Mouse (Mus musculus): ENCODE data around the gene Wapl. TPM values are rescaled to one million over a fixed set of nuclear protein-coding genes. Genes with fewer than 3 reads are reported as not detected.
A peak's percentile ranks its signal among the peaks of the same experiment; 100 is the strongest.

Wapl gene
- total RNA-seq, 1 experiment, result 82.9 TPM

DNA sequence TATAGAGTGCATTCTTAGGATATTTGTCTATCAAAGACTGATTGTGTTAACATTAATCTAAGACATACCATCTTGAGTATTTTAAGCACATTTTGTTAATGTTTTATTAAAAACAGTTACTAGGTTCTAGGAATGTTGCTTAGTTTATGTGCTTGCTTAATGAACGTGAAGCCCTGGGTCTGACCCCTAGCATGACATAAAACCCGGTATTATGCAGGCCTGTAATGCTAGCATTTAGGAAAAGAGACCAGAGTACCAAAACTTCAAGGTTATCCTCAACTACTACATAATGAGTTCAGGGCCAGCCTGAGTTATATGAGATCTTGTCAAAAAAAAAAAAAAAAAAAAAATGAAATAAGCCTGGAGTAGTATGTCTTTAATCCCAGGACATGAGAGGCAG, 54.0 kb downstream of the Wapl start:
- H3K36me3 ChIP-seq (ENCODE audit: control insufficient read depth, insufficient read depth, low read length, poor library complexity, severe bottlenecking), result peaks cover 2% of the 10 kb centered on the region; the same call in 1 of the 2 replicates
- in situ Hi-C loops (cut with MboI; ENCODE audit: low sequenced_read_pairs in 2 of 2, unreplicated experiment in 2 of 2), result loop anchor here in 1 of 2 experiments (25.0 kb wide), 1 partner anchor 390 kb away; no protein-coding TSS in a partner anchor
- TF ChIP-seq HCFC1 (IDR thresholded peaks at IDR 0.05; ENCODE audit: borderline replicate concordance, insufficient read depth, low read length) (no peak), MAFK (IDR thresholded peaks at IDR 0.05; ENCODE audit: insufficient read depth, low read depth, low read length) (no peak), ZNF384 (IDR thresholded peaks at IDR 0.05; ENCODE audit: low read depth, low read length) (no peak), ZC3H11A (IDR thresholded peaks at IDR 0.05; ENCODE audit: borderline replicate concordance, low read depth, low read length) (no peak), CHD2 (IDR thresholded peaks at IDR 0.05; ENCODE audit: low read depth, low read length) (no peak)

GRCm38 (mm10) chr14:34735405-34735804, 61.7 kb downstream of the Wapl start:
- no peak for DNase-seq (ENCODE audit: low read depth, low spot score)
- Histone ChIP-seq H3K4me1 (ENCODE audit: control insufficient read depth in 2 of 2, insufficient read depth in 2 of 2, low read length in 2 of 2, poor library complexity in 1 of 2) (no peaks in the 10 kb centered on the region), H3K36me3 (ENCODE audit: control insufficient read depth, insufficient read depth, low read length, poor library complexity, severe bottlenecking) (peaks cover 7% of the 10 kb centered on the region), H3K4me3 (ENCODE audit: insufficient read depth in 1 of 2, low read depth in 1 of 2, low read length in 2 of 2, poor library complexity in 1 of 2, severe bottlenecking in 1 of 2) (no peak overlapping the region), H3K27ac (ENCODE audit: insufficient read depth, low read depth, low read length, poor library complexity, severe bottlenecking) (no peak overlapping the region), H3K9me3 (ENCODE audit: control insufficient read depth, insufficient read depth, low read depth, low read length) (no peaks in the 10 kb centered on the region), H3K9ac (ENCODE audit: insufficient read depth, low read depth, low read length, poor library complexity, severe bottlenecking) (no peak overlapping the region)
- TF ChIP-seq HCFC1 (IDR thresholded peaks at IDR 0.05; ENCODE audit: borderline replicate concordance, insufficient read depth, low read length) (no peak), ZNF384 (IDR thresholded peaks at IDR 0.05; ENCODE audit: low read depth, low read length) (no peak), CHD2 (IDR thresholded peaks at IDR 0.05; ENCODE audit: low read depth, low read length) (no peak), MAFK (IDR thresholded peaks at IDR 0.05; ENCODE audit: insufficient read depth, low read depth, low read length) (peak; percentile 75), ZC3H11A (IDR thresholded peaks at IDR 0.05; ENCODE audit: borderline replicate concordance, low read depth, low read length) (no peak)
- in situ Hi-C loops (cut with MboI; ENCODE audit: low sequenced_read_pairs in 2 of 2, unreplicated experiment in 2 of 2), result loop anchor here in 1 of 2 experiments (25.0 kb wide), 1 partner anchor 398 kb away; no protein-coding TSS in a partner anchor

More for the DNA sequence above, 54.0 kb downstream of the Wapl start:
- DNase-seq (ENCODE audit: low read depth, low spot score), result no peak
- Histone ChIP-seq H3K4me3 (ENCODE audit: insufficient read depth in 1 of 2, low read depth in 1 of 2, low read length in 2 of 2, poor library complexity in 1 of 2, severe bottlenecking in 1 of 2) (no peak overlapping the region), H3K27ac (ENCODE audit: insufficient read depth, low read depth, low read length, poor library complexity, severe bottlenecking) (no peak overlapping the region), H3K9ac (ENCODE audit: insufficient read depth, low read depth, low read length, poor library complexity, severe bottlenecking) (no peak overlapping the region), H3K4me1 (ENCODE audit: control insufficient read depth in 2 of 2, insufficient read depth in 2 of 2, low read length in 2 of 2, poor library complexity in 1 of 2) (no peaks in the 10 kb centered on the region), H3K9me3 (ENCODE audit: control insufficient read depth, insufficient read depth, low read depth, low read length) (no peaks in the 10 kb centered on the region)

GRCm38 (mm10) chr14:34745401-34745800, 71.7 kb downstream of the Wapl start:
- peaks cover 5% of the 10 kb centered on the region; the same call in 1 of the 2 replicates for H3K36me3 ChIP-seq (ENCODE audit: control insufficient read depth, insufficient read depth, low read length, poor library complexity, severe bottlenecking)
- in situ Hi-C loops (cut with MboI; ENCODE audit: low sequenced_read_pairs in 2 of 2, unreplicated experiment in 2 of 2), result loop anchor here in 1 of 2 experiments (10.0 to 25.0 kb wide), 2 partner anchors 61 to 408 kb away; no protein-coding TSS in a partner anchor
- DNase-seq (ENCODE audit: low read depth, low spot score), result no peak

GRCm38 (mm10) chr14:34755731-34756130, 82.0 kb downstream of the Wapl start:
- Histone ChIP-seq H3K9ac (ENCODE audit: insufficient read depth, low read depth, low read length, poor library complexity, severe bottlenecking) (no peak overlapping the region), H3K27ac (ENCODE audit: insufficient read depth, low read depth, low read length, poor library complexity, severe bottlenecking) (no peak overlapping the region), H3K36me3 (ENCODE audit: control insufficient read depth, insufficient read depth, low read length, poor library complexity, severe bottlenecking) (peaks cover 3% of the 10 kb centered on the region; the same call in 1 of the 2 replicates), H3K4me1 (ENCODE audit: control insufficient read depth in 2 of 2, insufficient read depth in 2 of 2, low read length in 2 of 2, poor library complexity in 1 of 2) (no peaks in the 10 kb centered on the region), H3K9me3 (ENCODE audit: control insufficient read depth, insufficient read depth, low read depth, low read length) (no peaks in the 10 kb centered on the region), H3K4me3 (ENCODE audit: insufficient read depth in 1 of 2, low read depth in 1 of 2, low read length in 2 of 2, poor library complexity in 1 of 2, severe bottlenecking in 1 of 2) (no peak overlapping the region)
- in situ Hi-C loops (cut with MboI; ENCODE audit: low sequenced_read_pairs in 2 of 2, unreplicated experiment in 2 of 2), result no loop called here
- TF ChIP-seq MAFK (IDR thresholded peaks at IDR 0.05; ENCODE audit: insufficient read depth, low read depth, low read length) (no peak), ZC3H11A (IDR thresholded peaks at IDR 0.05; ENCODE audit: borderline replicate concordance, low read depth, low read length) (no peak), ZNF384 (IDR thresholded peaks at IDR 0.05; ENCODE audit: low read depth, low read length) (no peak), HCFC1 (IDR thresholded peaks at IDR 0.05; ENCODE audit: borderline replicate concordance, insufficient read depth, low read length) (no peak), CHD2 (IDR thresholded peaks at IDR 0.05; ENCODE audit: low read depth, low read length) (no peak)
- no peak for DNase-seq (ENCODE audit: low read depth, low spot score)

More at GRCm38 (mm10) chr14:34745401-34745800, 71.7 kb downstream of the Wapl start:
- Histone ChIP-seq H3K27ac (ENCODE audit: insufficient read depth, low read depth, low read length, poor library complexity, severe bottlenecking) (no peak overlapping the region), H3K9ac (ENCODE audit: insufficient read depth, low read depth, low read length, poor library complexity, severe bottlenecking) (no peak overlapping the region), H3K9me3 (ENCODE audit: control insufficient read depth, insufficient read depth, low read depth, low read length) (no peaks in the 10 kb centered on the region), H3K4me3 (ENCODE audit: insufficient read depth in 1 of 2, low read depth in 1 of 2, low read length in 2 of 2, poor library complexity in 1 of 2, severe bottlenecking in 1 of 2) (no peak overlapping the region), H3K4me1 (ENCODE audit: control insufficient read depth in 2 of 2, insufficient read depth in 2 of 2, low read length in 2 of 2, poor library complexity in 1 of 2) (no peaks in the 10 kb centered on the region)
- TF ChIP-seq MAFK (IDR thresholded peaks at IDR 0.05; ENCODE audit: insufficient read depth, low read depth, low read length), result no peak
- TF ChIP-seq ZNF384 (IDR thresholded peaks at IDR 0.05; ENCODE audit: low read depth, low read length), result no peak
- no peak for TF ChIP-seq CHD2 (IDR thresholded peaks at IDR 0.05; ENCODE audit: low read depth, low read length)
- TF ChIP-seq HCFC1 (IDR thresholded peaks at IDR 0.05; ENCODE audit: borderline replicate concordance, insufficient read depth, low read length), result no peak
- no peak for TF ChIP-seq ZC3H11A (IDR thresholded peaks at IDR 0.05; ENCODE audit: borderline replicate concordance, low read depth, low read length)

Data from ES-E14 (cell line).